Mouse (Mus musculus) limb, embryonic 13.5 days (tissue): ENCODE data around the gene Nlk. TPM values are rescaled to one million over a fixed set of nuclear protein-coding genes. Genes with fewer than 3 reads are reported as not detected.
A peak's percentile ranks its signal among the peaks of the same experiment; 100 is the strongest.

ENCODE experiments used
- ATAC-seq: fragments of 200-750 bp; cut with Nextera tagmentation; 2 replicates; pipeline ENCODE4 v1.8.0; 2017; ENCODE audit warnings: low read depth, moderate number of reproducible peaks, moderate TSS enrichment; ENCODE audit not compliant: low FRiP score
- H3K27ac ChIP-seq: fragments of 300-500 bp; sonication (generic); 2 replicates; pipeline ENCODE4 v1.5.1; 2015; ENCODE audit warnings: inconsistent platforms, mild to moderate bottlenecking, moderate library complexity
- H3K27me3 ChIP-seq: fragments of 300-500 bp; sonication (generic); 2 replicates; pipeline ENCODE4 v1.6.1; 2015; ENCODE audit warnings: mild to moderate bottlenecking, inconsistent platforms
- H3K36me3 ChIP-seq: fragments of 300-500 bp; sonication (generic); 2 replicates; pipeline ENCODE4 v1.6.1; 2015; ENCODE audit warnings: inconsistent platforms, mild to moderate bottlenecking, moderate library complexity
- H3K4me1 ChIP-seq: fragments of 300-500 bp; sonication (generic); 2 replicates; pipeline ENCODE4 v1.6.1; 2015; ENCODE audit warnings: inconsistent platforms
- H3K4me2 ChIP-seq: fragments of 300-500 bp; sonication (generic); replicated peaks from 2 replicates; pipeline ENCODE4 v1.6.1; 2015; ENCODE audit warnings: inconsistent platforms, mild to moderate bottlenecking, moderate library complexity
- H3K4me3 ChIP-seq: fragments of 300-500 bp; sonication (generic); 2 replicates; pipeline ENCODE4 v1.5.1; 2015; ENCODE audit warnings: moderate library complexity, mild to moderate bottlenecking, inconsistent platforms
- H3K9ac ChIP-seq: fragments of 300-500 bp; sonication (generic); 2 replicates; pipeline ENCODE4 v1.6.1; 2015; ENCODE audit warnings: mild to moderate bottlenecking, inconsistent platforms
- H3K9me3 ChIP-seq: fragments of 300-500 bp; sonication (generic); 2 replicates; pipeline ENCODE4 v1.6.1; 2016; ENCODE audit warnings: inconsistent platforms
- WGBS: fragments of 180-500 bp; shearing (Covaris S2); methylation state at CpG from one replicate; pipeline ENCODE4 v1.1.7; 2015; 5-methylcytosine and 5-hydroxymethylcytosine counted together
- polyA plus RNA-seq: library from polyadenylated mRNA; unstranded; fragments of >200 nt; fragmentation: Nextera tagmentation; extraction: Ambion mirVana; gene quantifications from 2 replicates; pipeline ENCODE4 v1.2.1, GENCODE M21; 2015

Gene Nlk
- 11.1 and 12.2 TPM in 2 replicates for polyA plus RNA-seq

GRCm38 (mm10) chr11:78696777-78697752, at the start of gene Nlk:
Gene Nlk (minus strand): TSS chr11:78697373.
- Histone ChIP-seq H3K36me3 (0 out of 2 replicates have a peak, but pooled peaks cover 4% of the 10 kb centered on the region), H3K9me3 (no peaks in the 10 kb centered on the region), H3K4me3 (peak within 1 kb of the TSS; percentile 85), H3K4me1 (peaks cover 30% of the 10 kb centered on the region), H3K27ac (peak within 1 kb of the TSS; percentile 79), H3K9ac (peak within 1 kb of the TSS; percentile 91), H3K27me3 (no peaks in the 10 kb centered on the region), H3K4me2 (peak within 1 kb of the TSS; percentile 81)
- ATAC-seq = peak; percentile 99
- under 1% methylated on average over 57 of the region's 65 CpGs for WGBS

- Histone ChIP-seq H3K4me3 (no peak overlapping the region), H3K9me3 (no peaks in the 10 kb centered on the region), H3K36me3 (peaks cover 11% of the 10 kb centered on the region), H3K4me1 (peaks cover 6% of the 10 kb centered on the region), H3K4me2 (no peak overlapping the region), H3K27me3 (no peaks in the 10 kb centered on the region), H3K27ac (no peak overlapping the region), H3K9ac (no peak overlapping the region)
- ATAC-seq = no peak
- 86% methylated on average over 7 of the region's 7 CpGs for WGBS
Measured at GRCm38 (mm10) chr11:78746264-78746663, 49.1 kb upstream of the Nlk start.

DNA sequence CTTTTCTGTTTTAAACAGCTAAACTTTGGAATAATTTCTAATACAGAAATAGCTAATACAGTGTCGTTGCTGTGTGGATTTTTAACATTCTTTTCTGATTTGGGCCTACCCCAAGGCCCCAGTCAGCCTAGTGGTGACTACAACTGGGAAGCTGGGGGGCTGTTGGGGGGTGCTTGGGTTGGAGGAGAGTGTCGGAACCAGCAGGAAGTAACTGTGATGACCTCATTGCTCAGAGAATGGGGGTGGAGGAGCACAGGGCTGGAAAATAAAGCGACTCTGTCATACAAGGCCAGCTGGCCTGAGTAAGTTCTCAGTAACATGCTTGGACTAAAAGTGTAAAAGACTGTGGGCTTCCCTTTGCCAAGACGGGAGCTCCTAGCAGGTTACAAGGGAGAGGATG, 48.3 kb upstream of the Nlk start:
- WGBS = 56% methylated on average over 4 of the region's 4 CpGs
- Histone ChIP-seq H3K27ac (no peak overlapping the region), H3K36me3 (peaks cover 11% of the 10 kb centered on the region), H3K4me3 (no peak overlapping the region), H3K9ac (no peak overlapping the region), H3K27me3 (no peaks in the 10 kb centered on the region), H3K4me1 (peaks cover under 1% of the 10 kb centered on the region), H3K9me3 (no peaks in the 10 kb centered on the region), H3K4me2 (no peak overlapping the region)
- ATAC-seq = no peak

DNA sequence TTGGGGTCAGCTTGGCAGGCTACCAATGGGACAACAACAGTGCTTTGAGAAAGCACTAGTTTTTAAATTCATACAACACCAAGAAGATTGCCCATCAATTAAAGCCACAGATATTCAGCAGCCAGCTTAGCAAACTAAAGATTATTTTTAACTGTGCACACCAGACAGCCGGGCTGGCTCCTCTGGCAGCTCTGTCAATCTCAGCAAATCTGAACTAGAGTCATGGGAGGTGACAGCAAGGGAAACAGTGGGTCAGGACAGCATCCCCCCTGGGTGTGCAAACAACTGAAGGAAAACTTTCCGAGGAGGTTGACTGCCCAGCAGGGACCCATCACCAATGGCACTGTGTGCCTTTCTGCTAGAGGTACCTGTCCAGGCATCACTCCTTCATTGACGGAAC, 45.3 kb upstream of the Nlk start:
- 83% methylated on average over 3 of the region's 3 CpGs for WGBS
- no peak for ATAC-seq

GRCm38 (mm10) chr11:78741958-78742357, 44.8 kb upstream of the Nlk start:
- WGBS = 70% methylated on average over 7 of the region's 7 CpGs
- Histone ChIP-seq H3K27ac (no peak overlapping the region), H3K4me3 (no peak overlapping the region), H3K4me1 (no peaks in the 10 kb centered on the region), H3K4me2 (no peak overlapping the region), H3K27me3 (no peaks in the 10 kb centered on the region), H3K36me3 (no peaks in the 10 kb centered on the region), H3K9ac (no peak overlapping the region), H3K9me3 (no peaks in the 10 kb centered on the region)
- no peak for ATAC-seq

More for the DNA sequence above, 45.3 kb upstream of the Nlk start:
- Histone ChIP-seq H3K9me3 (no peaks in the 10 kb centered on the region), H3K27ac (no peak overlapping the region), H3K4me2 (no peak overlapping the region), H3K9ac (no peak overlapping the region; the same call in 1 of the 2 replicates), H3K4me3 (no peak overlapping the region), H3K4me1 (no peaks in the 10 kb centered on the region), H3K36me3 (no peaks in the 10 kb centered on the region), H3K27me3 (no peaks in the 10 kb centered on the region)

DNA sequence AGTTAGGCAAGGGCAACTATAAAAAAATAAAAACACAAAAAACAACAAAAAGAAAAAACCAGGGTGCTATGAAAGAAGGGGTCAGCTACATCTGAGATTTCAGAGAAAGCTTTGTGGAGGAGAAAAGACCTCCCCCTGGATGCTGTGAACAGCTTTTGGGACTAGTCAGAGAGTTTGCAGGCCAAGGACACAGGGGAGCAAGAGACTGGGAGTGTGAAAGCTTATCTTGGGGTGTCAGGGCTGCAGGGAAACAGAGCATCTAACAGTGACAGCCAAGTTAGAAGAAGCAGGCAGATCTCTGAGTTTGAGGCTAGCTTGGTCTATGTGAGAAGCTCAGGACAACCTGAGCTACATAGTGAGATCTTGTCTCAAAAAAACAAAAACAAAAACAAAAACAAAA, 42.2 kb upstream of the Nlk start:
- Histone ChIP-seq H3K4me2 (no peak overlapping the region), H3K4me3 (no peak overlapping the region), H3K9ac (no peak overlapping the region), H3K27me3 (no peaks in the 10 kb centered on the region), H3K9me3 (no peaks in the 10 kb centered on the region), H3K27ac (no peak overlapping the region), H3K4me1 (no peaks in the 10 kb centered on the region), H3K36me3 (no peaks in the 10 kb centered on the region)
- no peak for ATAC-seq

DNA sequence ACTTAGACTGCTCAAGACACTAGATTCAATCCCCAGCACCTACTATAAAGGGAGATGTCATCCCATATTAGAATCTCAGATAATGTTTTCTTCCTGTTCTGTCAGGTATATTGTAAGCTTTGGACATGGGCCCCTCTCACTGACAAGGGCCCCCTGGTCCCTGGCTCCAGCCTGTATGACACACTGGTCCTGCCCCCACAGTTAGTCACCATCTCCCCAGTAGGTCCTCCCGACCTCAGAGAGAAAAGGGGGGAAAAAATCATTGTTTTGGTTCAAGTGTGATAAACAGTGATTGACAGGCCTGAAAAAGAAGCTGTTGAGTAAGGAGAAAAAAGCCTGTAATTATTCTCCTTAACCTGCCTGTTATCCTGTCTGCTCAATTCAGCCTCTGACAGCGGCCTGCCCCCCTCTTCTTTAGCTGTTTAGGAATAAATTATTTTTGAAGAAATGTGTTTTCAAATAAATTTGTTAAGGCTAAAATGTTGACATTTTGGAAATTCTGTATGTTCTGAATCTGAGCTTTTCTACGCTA, 39.8 kb upstream of the Nlk start:
- no peak for ATAC-seq
- no peak overlapping the region for H3K4me3 ChIP-seq
- 79% methylated on average over 3 of the region's 3 CpGs for WGBS

GRCm38 (mm10) chr11:78735168-78735567, 38.0 kb upstream of the Nlk start:
- Histone ChIP-seq H3K4me3 (no peak overlapping the region), H3K9ac (no peak overlapping the region), H3K27me3 (no peaks in the 10 kb centered on the region), H3K36me3 (no peaks in the 10 kb centered on the region), H3K27ac (no peak overlapping the region), H3K4me2 (no peak overlapping the region), H3K4me1 (no peaks in the 10 kb centered on the region), H3K9me3 (no peaks in the 10 kb centered on the region)
- 94% methylated on average over 1 of the region's 1 CpGs for WGBS
- ATAC-seq = no peak

More for the DNA sequence above, 39.8 kb upstream of the Nlk start:
- H3K27ac ChIP-seq = no peak overlapping the region
- no peak overlapping the region for H3K4me2 ChIP-seq
- no peaks in the 10 kb centered on the region for H3K27me3 ChIP-seq
- H3K9me3 ChIP-seq = no peaks in the 10 kb centered on the region
- no peak overlapping the region for H3K9ac ChIP-seq
- H3K4me1 ChIP-seq = no peaks in the 10 kb centered on the region
- H3K36me3 ChIP-seq = no peaks in the 10 kb centered on the region

GRCm38 (mm10) chr11:78732619-78733018, 35.4 kb upstream of the Nlk start:
- Histone ChIP-seq H3K4me1 (no peaks in the 10 kb centered on the region), H3K27me3 (no peaks in the 10 kb centered on the region), H3K4me2 (no peak overlapping the region), H3K4me3 (no peak overlapping the region), H3K9me3 (no peaks in the 10 kb centered on the region), H3K27ac (no peak overlapping the region), H3K9ac (no peak overlapping the region), H3K36me3 (no peaks in the 10 kb centered on the region)
- 84% methylated on average over 6 of the region's 6 CpGs for WGBS
- no peak for ATAC-seq

GRCm38 (mm10) chr11:78730902-78731301, 33.7 kb upstream of the Nlk start:
- H3K27me3 ChIP-seq = no peaks in the 10 kb centered on the region
- no peaks in the 10 kb centered on the region for H3K36me3 ChIP-seq
- H3K4me3 ChIP-seq = no peak overlapping the region
- WGBS = 18% methylated on average over 2 of the region's 2 CpGs
- H3K9ac ChIP-seq = no peak overlapping the region
- ATAC-seq = no peak
- no peak overlapping the region for H3K4me2 ChIP-seq
- no peaks in the 10 kb centered on the region for H3K9me3 ChIP-seq
- H3K27ac ChIP-seq = no peak overlapping the region
- H3K4me1 ChIP-seq = no peaks in the 10 kb centered on the region

DNA sequence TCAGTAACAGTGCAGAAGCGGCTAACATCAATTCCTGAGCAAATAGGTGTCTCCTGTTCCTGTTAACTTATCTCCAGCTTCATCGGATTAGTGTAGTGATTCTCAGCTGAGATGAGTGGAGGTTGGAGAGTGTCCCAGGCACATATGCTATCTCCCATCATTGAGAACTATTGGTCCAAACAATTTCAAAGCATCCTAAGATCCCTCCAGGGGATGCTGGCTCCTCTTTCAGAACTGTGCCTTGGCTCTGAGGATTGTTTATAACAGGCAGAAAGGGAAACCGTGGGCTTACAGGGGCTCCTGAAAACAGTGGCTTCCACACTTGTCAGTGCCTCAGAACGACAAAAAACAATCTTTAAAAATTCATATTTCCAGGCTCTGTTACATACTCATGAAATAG, 30.9 kb upstream of the Nlk start:
- 79% methylated on average over 4 of the region's 4 CpGs for whole genome bisulfite sequencing
- no peaks in the 10 kb centered on the region for H3K4me1 ChIP-seq
- H3K36me3 ChIP-seq = no peaks in the 10 kb centered on the region
- no peak overlapping the region for H3K9ac ChIP-seq
- H3K4me2 ChIP-seq = no peak overlapping the region
- no peak overlapping the region for H3K27ac ChIP-seq
- H3K27me3 ChIP-seq = no peaks in the 10 kb centered on the region
- ATAC-seq = no peak
- H3K4me3 ChIP-seq = no peak overlapping the region
- H3K9me3 ChIP-seq = no peaks in the 10 kb centered on the region

DNA sequence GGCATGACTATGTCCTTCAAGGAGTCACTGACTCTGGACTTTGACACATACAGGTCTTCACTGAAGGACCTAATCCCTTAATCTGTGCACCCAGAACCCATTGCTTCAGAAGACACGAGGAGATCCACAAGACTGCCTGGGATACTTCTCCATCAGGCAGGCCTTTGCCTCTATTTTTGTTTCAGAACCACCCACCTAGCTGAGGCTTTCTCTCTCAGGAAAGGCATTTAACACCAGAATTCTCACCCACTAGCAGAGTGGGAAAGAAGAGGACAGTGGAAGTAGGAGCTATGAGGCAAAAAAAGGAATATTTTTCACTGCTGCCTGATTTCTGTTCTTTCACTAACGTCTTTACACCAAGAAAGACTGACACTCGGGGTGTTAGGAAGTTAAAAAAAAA, 29.2 kb upstream of the Nlk start:
- H3K4me1 ChIP-seq = no peaks in the 10 kb centered on the region
- H3K36me3 ChIP-seq = no peaks in the 10 kb centered on the region
- H3K27me3 ChIP-seq = no peaks in the 10 kb centered on the region
- no peak overlapping the region for H3K9ac ChIP-seq
- no peak overlapping the region for H3K4me3 ChIP-seq
- ATAC-seq = no peak
- no peaks in the 10 kb centered on the region for H3K9me3 ChIP-seq
- no peak overlapping the region for H3K4me2 ChIP-seq
- WGBS = 78% methylated on average over 3 of the region's 3 CpGs
- no peak overlapping the region for H3K27ac ChIP-seq
